Mouse (Mus musculus) limb, embryonic 11.5 days (tissue): ENCODE measurements around the gene Uhrf2. TPM values are rescaled to one million over a fixed set of nuclear protein-coding genes. Genes with fewer than 3 reads are reported as not detected.
"Not testable (repeated sequence)": the region's sequence is repeated elsewhere in the genome, so short reads cannot be mapped to it uniquely, and the experiment has no call there.

Experiments
- ATAC-seq: fragments of 200-750 bp; cut with Nextera tagmentation; 2 replicates; pipeline ENCODE4 v1.8.0; 2017; ENCODE audit warnings: low read depth; ENCODE audit not compliant: insufficient number of reproducible peaks, low FRiP score, low TSS enrichment
- DNase-seq: peaks from one replicate; pipeline ENCODE4 v3.0.0-alpha.2; 2015; ENCODE audit warnings: low spot score
- H3K27ac ChIP-seq: fragments of 300-500 bp; sonication (generic); replicated peaks from 2 replicates; pipeline ENCODE4 v1.5.1; 2014; ENCODE audit warnings: low read depth, mild to moderate bottlenecking, low read length
- H3K27me3 ChIP-seq: fragments of 300-500 bp; sonication (generic); 2 replicates; pipeline ENCODE4 v1.6.1; 2014; ENCODE audit warnings: mild to moderate bottlenecking, low read length, mixed read lengths; ENCODE audit not compliant: control insufficient read depth, insufficient read depth
- H3K36me3 ChIP-seq: fragments of 300-500 bp; sonication (generic); 2 replicates; pipeline ENCODE4 v1.6.1; 2014; ENCODE audit warnings: mild to moderate bottlenecking, low read length, moderate library complexity, mixed read lengths; ENCODE audit not compliant: control insufficient read depth, insufficient read depth
- H3K4me1 ChIP-seq: fragments of 300-500 bp; sonication (generic); 2 replicates; pipeline ENCODE4 v1.6.1; 2014; ENCODE audit warnings: low read length, mixed read lengths; ENCODE audit not compliant: control insufficient read depth, insufficient read depth
- H3K4me2 ChIP-seq: fragments of 300-500 bp; sonication (generic); 2 replicates; pipeline ENCODE4 v1.6.1; 2014; ENCODE audit warnings: low read depth, mild to moderate bottlenecking, moderate library complexity; ENCODE audit not compliant: severe bottlenecking
- H3K4me3 ChIP-seq: fragments of 300-500 bp; sonication (generic); 2 replicates; pipeline ENCODE4 v1.5.1; 2014; ENCODE audit warnings: low read depth, low read length
- H3K9ac ChIP-seq: fragments of 300-500 bp; sonication (generic); 2 replicates; pipeline ENCODE4 v1.6.1; 2014; ENCODE audit warnings: mild to moderate bottlenecking, low read length
- H3K9me3 ChIP-seq: fragments of 300-500 bp; sonication (generic); 2 replicates; pipeline ENCODE4 v1.6.1; 2016; ENCODE audit warnings: low read length; ENCODE audit not compliant: control insufficient read depth
- WGBS: fragments of 180-500 bp; shearing (Covaris S2); extraction: QIAGEN DNeasy Blood & Tissue Kit; methylation state at CpG from one replicate; pipeline ENCODE4 v1.1.7; 2014; 5-methylcytosine and 5-hydroxymethylcytosine counted together
- polyA plus RNA-seq: library from polyadenylated mRNA; unstranded; fragments of >200 nt; fragmentation: Nextera tagmentation; extraction: Ambion mirVana; gene quantifications from 2 replicates; pipeline ENCODE4 v1.2.1, GENCODE M21; 2014

The Uhrf2 gene
- polyA plus RNA-seq, 1 experiment from 2014 or later, result 83.3 TPM

DNA sequence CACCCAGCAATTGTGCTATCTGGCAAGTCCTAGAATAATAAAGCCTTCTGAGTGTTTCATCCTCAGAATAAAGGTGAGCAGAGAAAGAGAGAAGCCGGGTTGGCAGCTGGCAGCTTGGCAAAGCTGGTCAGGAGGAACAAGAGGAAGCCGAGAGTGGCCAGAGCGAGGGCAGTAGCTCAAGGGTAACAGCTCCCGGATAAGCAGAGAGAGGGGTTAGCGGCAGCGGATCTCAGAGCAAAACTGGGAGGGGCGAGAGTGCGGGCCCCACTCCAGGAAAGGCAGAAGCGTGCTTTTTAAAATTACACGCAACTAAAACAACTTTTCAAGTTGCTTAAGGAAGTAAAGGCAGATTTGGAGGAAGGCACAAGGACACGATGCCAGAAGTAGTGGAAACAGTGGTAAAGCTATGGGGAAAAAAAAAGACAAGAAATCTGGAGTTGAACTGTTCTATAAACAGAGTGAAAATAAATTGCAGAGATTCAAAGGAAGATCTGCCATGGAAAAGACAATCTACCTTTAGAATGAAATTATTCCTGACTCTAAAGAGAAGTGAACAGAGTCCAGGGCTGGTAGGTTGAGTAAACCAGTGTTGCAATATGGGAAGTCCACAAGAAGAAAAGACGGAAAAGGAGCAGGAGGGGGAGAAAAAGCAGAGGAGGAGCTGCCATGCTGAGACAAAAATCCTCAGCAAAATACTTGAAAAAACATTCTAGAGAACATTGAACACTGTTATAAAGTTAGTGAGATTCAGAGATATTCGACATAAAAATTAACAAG, 19.6 kb upstream of the Uhrf2 start:
- Histone ChIP-seq H3K9me3 (no peaks in the 10 kb centered on the region), H3K9ac (no peak overlapping the region), H3K36me3 (no peaks in the 10 kb centered on the region), H3K27me3 (no peaks in the 10 kb centered on the region), H3K4me2 (no peak overlapping the region), H3K27ac (no peak overlapping the region), H3K4me1 (no peaks in the 10 kb centered on the region), H3K4me3 (no peak overlapping the region)
- ATAC-seq (no peak), DNase-seq (no peak)
- 76% methylated on average over 13 of the region's 13 CpGs for WGBS

GRCm38 (mm10) chr19:30014331-30014730, 16.0 kb upstream of the Uhrf2 start:
- Histone ChIP-seq H3K4me1 (no peaks in the 10 kb centered on the region), H3K27ac (no peak overlapping the region), H3K9ac (no peak overlapping the region), H3K4me2 (no peak overlapping the region), H3K9me3 (no peaks in the 10 kb centered on the region), H3K36me3 (no peaks in the 10 kb centered on the region), H3K27me3 (no peaks in the 10 kb centered on the region), H3K4me3 (no peak overlapping the region)
- no peak for ATAC-seq
- no peak for DNase-seq
- 74% methylated on average over 3 of the region's 3 CpGs for WGBS

DNA sequence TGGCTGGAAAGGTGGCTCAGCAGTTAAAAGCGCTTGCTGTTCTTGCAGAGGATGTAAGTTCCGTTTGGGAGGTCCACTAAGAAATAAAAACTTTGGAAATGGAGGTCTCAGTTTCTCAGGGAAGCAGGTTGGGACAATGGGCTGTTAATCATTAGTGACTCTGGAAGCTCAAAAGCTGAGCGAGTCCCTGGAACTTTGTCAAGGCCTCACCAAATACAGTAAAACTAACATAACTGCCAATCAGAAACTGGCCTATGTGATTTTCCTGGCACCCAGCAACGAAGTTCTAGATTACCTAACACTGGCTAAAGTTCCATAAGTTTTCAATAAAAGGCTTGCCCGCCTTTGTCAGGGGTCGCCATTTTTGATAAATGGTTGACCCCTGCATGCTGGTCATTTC, 14.2 kb upstream of the Uhrf2 start:
- Histone ChIP-seq H3K27me3 (no peaks in the 10 kb centered on the region), H3K27ac (no peak overlapping the region), H3K36me3 (no peaks in the 10 kb centered on the region), H3K4me2 (no peak overlapping the region), H3K4me1 (no peaks in the 10 kb centered on the region), H3K9me3 (no peaks in the 10 kb centered on the region), H3K4me3 (no peak overlapping the region), H3K9ac (no peak overlapping the region)
- ATAC-seq (no peak), DNase-seq (no peak)
- WGBS, result 75% methylated on average over 6 of the region's 6 CpGs

GRCm38 (mm10) chr19:30023419-30023818, 6.9 kb upstream of the Uhrf2 start:
- not testable (repeated sequence) for ATAC-seq

GRCm38 (mm10) chr19:30029002-30029710, 1.2 kb upstream of the Uhrf2 start:
- no peaks in the 10 kb centered on the region for H3K27me3 ChIP-seq
- DNase-seq (no peak), ATAC-seq (no peak)
- no peaks in the 10 kb centered on the region for H3K9me3 ChIP-seq
- no peak overlapping the region for H3K4me3 ChIP-seq
- 39% methylated on average over 11 of the region's 11 CpGs for WGBS
- H3K4me2 ChIP-seq, result peak overlapping the region; percentile 71; the same call in 1 of the 2 replicates
- H3K9ac ChIP-seq, result no peak overlapping the region; the same call in 1 of the 2 replicates
- no peak overlapping the region for H3K27ac ChIP-seq
- H3K36me3 ChIP-seq, result no peaks in the 10 kb centered on the region
- 0 out of 2 replicates have a peak, but pooled peaks cover 2% of the 10 kb centered on the region for H3K4me1 ChIP-seq

More at GRCm38 (mm10) chr19:30023419-30023818, 6.9 kb upstream of the Uhrf2 start:
- 93% methylated on average over 10 of the region's 10 CpGs for WGBS
- H3K9ac ChIP-seq, H3K4me3 ChIP-seq, H3K36me3 ChIP-seq, H3K9me3 ChIP-seq, H3K27ac ChIP-seq, H3K4me1 ChIP-seq, H3K27me3 ChIP-seq, DNase-seq, H3K4me2 ChIP-seq: not testable (repeated sequence)

GRCm38 (mm10) chr19:30030636-30031467, 539 bp downstream of the Uhrf2 start:
- ATAC-seq (peak; percentile 8), DNase-seq (peak; percentile 69)
- peak overlapping the region; percentile 98 for H3K4me3 ChIP-seq
- peak overlapping the region; percentile 99 for H3K9ac ChIP-seq
- no peaks in the 10 kb centered on the region for H3K9me3 ChIP-seq
- WGBS, result under 1% methylated on average over 69 of the region's 92 CpGs
- H3K27ac ChIP-seq, result peak overlapping the region; percentile 94
- peak overlapping the region; percentile 71 for H3K4me2 ChIP-seq
- 0 out of 2 replicates have a peak, but pooled peaks cover 2% of the 10 kb centered on the region for H3K4me1 ChIP-seq
- H3K27me3 ChIP-seq, result no peaks in the 10 kb centered on the region
- no peaks in the 10 kb centered on the region for H3K36me3 ChIP-seq

DNA sequence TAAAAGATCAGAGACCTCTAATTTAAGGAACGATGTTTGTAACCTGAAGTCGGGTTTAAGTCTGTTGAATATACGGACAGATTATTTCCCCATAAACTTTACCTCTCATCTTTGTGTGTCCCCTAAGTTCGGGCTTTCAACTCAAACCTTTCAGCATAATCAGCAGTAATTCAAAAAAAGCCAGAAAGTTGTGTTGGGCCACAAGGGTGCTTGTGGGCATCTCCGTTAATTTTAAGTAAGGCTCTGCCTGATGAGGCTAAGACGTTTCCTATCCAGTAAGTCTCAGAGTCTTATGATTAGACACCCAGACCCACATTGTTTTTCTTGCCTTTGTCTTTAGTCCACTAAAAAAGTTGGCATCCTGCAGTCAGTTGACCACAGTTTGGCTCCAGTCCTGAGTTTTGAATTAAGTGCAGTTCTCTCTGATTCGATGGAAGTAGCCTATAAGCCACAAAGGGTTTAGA, 1.2 kb downstream of the Uhrf2 start:
- no peak overlapping the region for H3K27ac ChIP-seq
- ATAC-seq (no peak), DNase-seq (no peak)
- no peaks in the 10 kb centered on the region for H3K27me3 ChIP-seq
- WGBS, result 5% methylated on average over 7 of the region's 7 CpGs
- H3K9ac ChIP-seq, result peak overlapping the region; percentile 99
- no peaks in the 10 kb centered on the region for H3K36me3 ChIP-seq
- no peaks in the 10 kb centered on the region for H3K9me3 ChIP-seq
- 0 out of 2 replicates have a peak, but pooled peaks cover 2% of the 10 kb centered on the region for H3K4me1 ChIP-seq
- H3K4me2 ChIP-seq, result peak overlapping the region; percentile 71
- peak overlapping the region; percentile 98 for H3K4me3 ChIP-seq

GRCm38 (mm10) chr19:30032206-30032605, 1.9 kb downstream of the Uhrf2 start:
- WGBS, result 76% methylated on average over 3 of the region's 3 CpGs
- Histone ChIP-seq H3K9me3 (no peaks in the 10 kb centered on the region), H3K4me3 (peak overlapping the region; percentile 98), H3K27me3 (no peaks in the 10 kb centered on the region), H3K27ac (no peak overlapping the region), H3K36me3 (no peaks in the 10 kb centered on the region), H3K4me2 (peak overlapping the region; percentile 71), H3K4me1 (0 out of 2 replicates have a peak, but pooled peaks cover 2% of the 10 kb centered on the region), H3K9ac (no peak overlapping the region)
- no peak for ATAC-seq
- DNase-seq, result no peak
